Mouse (Mus musculus) megakaryocyte, adult 5-6 weeks (primary cell): Measurements from ENCODE around the gene Tnfrsf25. TPM values are rescaled to one million over a fixed set of nuclear protein-coding genes. Genes with fewer than 3 reads are reported as not detected.

Source experiments
- ATAC-seq: 2 replicates; pipeline ENCODE4 v1.8.0; 2016; ENCODE audit warnings: mild to moderate bottlenecking, inconsistent platforms; ENCODE audit not compliant: poor library complexity, severe bottlenecking
- total RNA-seq, 2 experiments: library from RNA; stranded (forward) in 1 of 2; stranded (reverse) in 1 of 2; fragments of 153-499, 151-499 nt in 1 of 2; fragments of 221-1000, 200-1000 nt in 1 of 2; gene quantifications; 2 replicates each; pipeline versions ENCODE4 v1.2.3 to v1.2.4; 2015 to 2017

The Tnfrsf25 gene
- total RNA-seq (2015) (0.13 and 0.25 TPM in 2 replicates), total RNA-seq (2017) (0.18 and 2.8 TPM in 2 replicates)

DNA sequence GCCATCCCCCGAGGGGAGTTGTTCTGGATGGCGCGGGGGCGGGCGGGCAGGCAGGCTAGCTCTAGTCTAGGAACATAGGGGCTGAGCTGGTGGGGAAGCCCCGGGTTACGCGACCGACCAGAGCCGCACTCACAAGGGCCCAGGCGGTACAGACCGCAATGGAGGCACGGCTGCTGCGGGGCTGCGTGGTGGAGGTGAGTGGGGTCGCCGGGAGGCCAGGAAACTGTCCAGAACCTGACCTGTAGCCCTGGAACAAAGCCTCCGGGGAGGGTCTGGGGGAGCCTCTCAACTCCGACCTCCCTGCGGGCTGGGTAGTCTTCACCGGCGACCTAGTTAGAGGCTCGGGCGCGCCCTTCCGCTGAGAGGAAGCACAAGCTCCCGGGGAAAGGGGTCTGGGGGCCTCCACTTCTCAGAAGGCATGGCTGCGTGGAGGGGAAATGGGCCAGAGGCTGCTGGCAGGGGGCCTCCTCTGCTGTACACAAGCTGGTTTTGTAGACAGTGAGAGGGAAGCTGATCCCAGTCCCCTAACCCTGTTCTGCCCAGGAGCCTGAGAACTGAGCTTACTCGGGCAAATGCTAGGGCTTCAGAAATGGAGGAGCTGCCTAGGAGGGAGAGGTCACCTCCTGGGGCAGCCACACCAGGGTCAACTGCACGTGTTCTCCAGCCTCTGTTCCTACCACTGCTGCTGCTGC is at the start of gene Tnfrsf25:
TSS of gene Tnfrsf25 (plus strand) at position 14 of the 692 bp plus-strand sequence.
- ATAC-seq: peak; percentile 29; the same call in 1 of the 2 replicates

DNA sequence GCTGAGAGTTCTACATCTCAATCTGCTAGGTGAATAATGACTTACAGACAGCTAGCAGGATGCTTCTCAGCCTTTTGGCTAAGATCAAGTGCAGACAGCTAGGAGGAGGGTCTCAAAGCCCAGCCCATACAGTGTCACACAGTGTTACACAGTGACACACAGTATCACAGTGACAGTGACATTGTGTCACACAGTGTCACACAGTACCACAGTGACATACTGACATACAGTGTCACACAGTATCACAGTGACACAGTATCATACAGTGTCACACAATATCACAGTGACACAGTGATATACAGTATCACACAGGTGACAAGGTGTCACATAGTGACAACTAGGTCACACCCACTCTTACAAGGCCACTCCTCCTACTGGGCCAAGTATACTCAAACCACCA is 48.5 kb upstream of the Tnfrsf25 start:
- no peak for ATAC-seq

DNA sequence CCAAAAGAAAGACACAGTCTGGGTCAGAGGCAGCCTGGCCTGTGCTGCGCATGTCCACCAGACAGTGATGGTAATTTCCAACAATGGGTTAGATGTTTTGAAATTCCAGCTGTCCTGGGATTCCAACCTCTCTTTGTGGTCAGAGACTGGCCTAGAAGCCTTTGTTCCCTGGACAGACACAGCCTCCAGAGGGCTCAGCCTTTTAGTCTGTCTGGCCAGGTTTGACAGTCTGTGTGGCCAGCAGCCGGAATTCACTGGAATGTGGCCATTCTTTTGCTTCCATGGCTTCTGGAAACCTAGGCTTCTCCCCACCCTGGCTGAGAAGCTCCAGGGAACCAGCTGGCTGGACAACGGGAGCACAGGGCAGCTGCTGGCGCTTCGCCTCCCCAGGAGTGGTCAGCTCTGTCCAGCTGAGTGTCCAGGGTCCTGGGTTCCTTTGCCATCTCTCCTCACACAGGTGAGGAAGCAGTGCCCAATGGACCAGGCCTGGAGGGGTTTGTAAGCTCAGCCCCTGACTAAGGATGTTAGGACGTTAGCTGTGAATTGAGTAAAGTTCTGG is 47.5 kb upstream of the Tnfrsf25 start:
- ATAC-seq: no peak

DNA sequence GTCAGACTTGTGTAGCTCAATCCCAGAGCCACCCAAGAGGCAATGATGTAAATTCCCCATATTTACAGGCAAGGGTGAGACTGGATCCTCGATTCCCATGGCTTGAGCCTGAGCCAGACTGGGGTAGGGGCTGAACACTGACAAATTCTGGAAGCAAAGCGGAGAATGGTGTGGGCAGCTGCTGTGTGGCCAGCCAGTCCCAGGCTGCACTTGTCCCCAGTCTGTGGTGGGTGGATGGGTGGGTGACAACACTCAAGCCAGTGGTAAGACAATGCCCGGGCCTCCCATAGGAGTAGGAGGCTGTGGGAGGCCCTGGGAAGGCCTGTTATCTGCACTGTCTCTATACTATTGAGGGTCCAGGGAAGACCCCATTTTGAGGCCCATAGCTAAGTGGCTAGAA is 46.5 kb upstream of the Tnfrsf25 start:
- ATAC-seq: no peak

DNA sequence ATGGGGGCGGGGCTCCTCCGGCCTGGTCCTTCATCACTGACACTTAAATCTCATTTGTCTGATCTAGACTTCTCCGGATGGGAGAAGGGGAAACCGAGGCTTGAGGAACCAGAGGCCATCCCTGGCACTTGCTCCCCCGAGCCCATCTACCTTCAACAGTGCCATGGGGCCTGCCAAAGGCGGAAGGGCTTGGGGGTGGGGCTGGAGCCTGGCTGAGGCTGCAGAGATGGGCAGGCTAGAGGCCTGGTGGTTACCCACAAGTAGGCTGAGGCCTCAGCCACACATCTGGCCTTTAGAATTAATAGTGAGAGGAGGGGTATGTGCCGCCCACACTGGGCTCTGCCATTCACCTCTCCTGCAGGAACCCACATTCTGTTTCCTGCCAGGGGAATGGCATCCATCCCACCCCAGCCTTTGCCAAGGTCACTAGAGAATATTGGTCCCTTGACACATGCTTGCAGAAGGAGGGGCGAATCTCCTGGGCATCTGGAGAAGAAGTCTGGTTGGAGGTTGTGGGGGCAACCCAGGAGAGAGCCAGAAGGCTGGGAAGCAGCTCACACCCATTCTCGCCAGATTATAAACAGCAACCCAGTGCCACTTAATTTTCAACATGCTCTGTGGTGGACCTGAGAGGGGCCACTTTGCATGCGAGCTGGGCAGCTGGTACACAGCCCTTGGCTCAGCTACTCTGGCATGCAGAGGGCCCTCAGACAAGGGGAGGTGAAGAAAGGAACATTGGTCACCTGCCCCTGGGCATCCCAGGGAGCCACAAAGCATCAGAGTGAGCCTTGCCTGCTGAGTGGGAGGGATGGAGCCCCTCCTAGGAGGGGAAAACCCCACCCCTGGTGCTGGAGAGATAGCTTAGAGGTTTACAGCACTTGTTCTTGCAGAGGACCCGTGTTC is 45.0 kb upstream of the Tnfrsf25 start:
- ATAC-seq: no peak

DNA sequence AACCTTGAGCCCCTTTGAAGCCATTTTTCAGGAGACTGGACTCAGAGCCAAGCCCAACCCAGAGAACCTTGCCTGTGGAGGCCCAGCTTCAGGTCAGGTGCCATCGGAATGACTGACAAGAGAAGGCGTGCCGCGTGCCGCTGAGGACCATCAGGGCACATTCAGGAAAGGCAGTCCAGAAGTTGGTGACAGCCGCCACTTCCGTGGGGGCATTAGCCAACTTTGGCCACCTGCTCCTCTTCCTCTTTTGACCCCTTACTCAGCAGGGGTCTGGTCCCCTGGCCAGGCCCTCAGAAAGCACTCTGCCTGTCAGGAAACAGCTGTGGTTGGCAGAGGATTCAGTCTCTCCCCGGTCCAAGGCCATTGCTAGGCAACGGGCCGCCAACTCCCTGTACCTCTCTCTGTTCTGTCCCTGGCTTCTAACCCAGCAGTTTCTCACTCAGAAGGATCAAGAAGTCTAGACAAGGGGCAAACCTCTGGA is 43.6 kb upstream of the Tnfrsf25 start, which contains the start of gene Plekhg5:
TSS of gene Plekhg5 (plus strand) at position 378 of the 481 bp plus-strand sequence.
- ATAC-seq: peak; percentile 57

DNA sequence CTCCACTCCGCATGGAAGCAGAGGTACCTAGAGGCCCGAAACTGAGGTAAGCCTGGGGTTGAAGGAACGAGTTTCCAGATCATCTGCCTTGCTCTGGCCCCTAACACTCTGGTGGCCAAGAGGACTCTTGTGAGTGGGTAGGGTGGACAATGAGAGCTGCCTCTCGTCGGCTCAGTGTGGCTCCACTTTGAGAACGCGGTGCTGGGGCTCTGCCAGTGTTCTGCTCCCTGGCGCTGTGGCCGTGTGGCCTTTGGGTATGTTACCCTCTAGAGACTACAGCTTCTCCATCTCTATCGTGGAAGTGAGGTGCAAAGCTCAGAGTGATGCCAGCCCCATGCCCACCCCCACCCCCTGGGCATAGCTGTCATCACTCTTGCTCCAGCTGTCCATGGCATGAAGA is 43.1 kb upstream of the Tnfrsf25 start:
- ATAC-seq: peak; percentile 25

DNA sequence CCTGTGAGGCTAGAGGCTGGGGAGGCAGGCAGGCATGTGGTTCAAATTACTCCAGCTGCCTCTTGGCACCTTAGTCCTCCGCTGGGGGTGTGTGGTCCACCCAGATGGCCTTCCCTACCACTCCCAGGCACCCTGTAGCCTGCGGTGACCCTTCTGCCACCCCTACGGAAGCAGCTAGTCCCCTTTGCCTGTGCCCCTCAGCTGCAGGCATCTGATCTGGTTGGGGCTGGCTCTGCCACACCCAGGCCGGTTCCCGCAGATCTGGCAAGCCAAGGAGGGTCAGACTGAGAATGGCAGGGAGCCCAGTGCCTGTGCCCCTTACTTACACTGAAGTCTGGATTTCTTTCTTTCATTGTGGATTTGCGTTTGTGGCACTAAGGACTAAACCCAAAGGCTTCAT is 42.0 kb upstream of the Tnfrsf25 start:
- no peak for ATAC-seq

DNA sequence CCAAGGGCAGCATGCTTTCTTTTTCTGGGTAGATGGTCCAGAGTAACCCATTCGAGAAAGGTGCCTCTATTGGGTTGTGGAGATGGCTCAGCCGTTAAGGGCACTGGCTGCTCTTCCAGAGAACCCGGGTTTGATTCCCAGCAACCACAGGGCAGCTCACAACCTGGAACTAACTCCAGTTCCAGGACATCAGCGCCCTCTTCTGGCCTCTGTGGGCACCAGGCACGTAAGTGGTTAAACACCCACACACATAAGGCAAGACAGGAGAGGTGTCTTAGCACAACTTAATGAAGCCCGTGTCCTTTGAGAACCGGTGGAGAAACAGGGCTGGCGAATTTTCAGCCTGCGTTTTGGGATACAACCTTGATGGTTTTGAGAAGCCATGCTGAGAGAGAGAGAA is 41.2 kb upstream of the Tnfrsf25 start:
- ATAC-seq: no peak

DNA sequence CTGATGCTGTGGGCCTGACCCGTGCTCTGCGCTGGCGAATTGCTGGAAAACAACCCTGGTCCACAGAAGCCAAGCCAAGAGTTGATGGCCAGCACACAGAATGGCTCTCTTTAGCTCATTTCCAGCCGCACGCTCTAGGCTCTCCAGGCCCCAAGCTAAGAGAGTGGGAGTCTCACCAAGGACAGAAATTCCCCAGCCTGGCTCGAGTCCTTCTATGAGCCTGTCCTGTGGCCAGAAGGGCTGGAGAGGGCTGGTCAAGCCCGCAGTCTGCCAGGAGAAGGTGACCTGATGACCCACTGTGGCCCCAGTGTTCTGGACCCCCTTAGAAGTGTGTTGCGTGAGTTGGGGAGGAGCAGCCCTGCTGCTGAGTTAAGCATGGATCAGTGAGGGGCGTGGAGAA is 38.5 kb upstream of the Tnfrsf25 start:
- ATAC-seq: no peak

DNA sequence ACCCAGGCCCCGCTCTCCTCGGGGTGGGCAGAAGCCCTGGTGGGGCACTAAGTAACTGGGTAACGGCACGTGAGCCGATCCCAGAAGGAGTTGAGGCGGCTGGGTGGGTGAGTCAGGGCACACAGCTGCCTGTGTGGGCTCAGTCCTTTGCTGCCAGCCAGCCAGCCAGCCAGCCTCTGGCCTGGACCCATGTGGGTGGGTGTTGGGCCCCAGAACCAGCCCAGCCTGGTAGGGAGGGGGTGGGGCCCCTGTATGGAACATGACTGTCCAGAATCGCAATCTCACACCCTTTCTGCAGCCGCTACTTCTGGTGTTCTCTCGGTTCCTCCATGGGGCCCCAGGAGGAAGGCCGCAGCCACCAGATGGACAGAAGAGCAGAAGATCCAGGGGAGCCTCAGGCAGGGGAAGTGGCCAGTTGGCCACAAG is 37.6 kb upstream of the Tnfrsf25 start:
- peak; percentile 90 for ATAC-seq

DNA sequence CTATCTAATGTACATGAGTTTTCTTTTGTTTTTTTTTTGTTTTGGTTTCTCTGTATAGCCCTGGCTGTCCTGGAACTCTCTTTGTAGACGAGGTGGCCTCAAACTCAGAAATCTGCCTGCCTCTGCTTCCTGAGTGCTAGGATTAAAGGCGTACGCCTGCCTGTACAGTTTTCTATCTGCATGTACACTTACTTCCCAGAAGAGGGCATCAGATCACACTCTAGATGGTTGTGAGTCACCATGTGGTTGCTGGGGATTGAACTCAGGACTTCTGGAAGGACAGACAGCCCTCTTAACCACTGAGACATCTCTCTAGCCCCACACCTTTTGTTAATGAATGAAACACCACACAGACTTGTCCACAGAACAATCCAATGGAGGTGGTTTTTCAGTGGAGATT is 36.5 kb upstream of the Tnfrsf25 start:
- no peak for ATAC-seq

DNA sequence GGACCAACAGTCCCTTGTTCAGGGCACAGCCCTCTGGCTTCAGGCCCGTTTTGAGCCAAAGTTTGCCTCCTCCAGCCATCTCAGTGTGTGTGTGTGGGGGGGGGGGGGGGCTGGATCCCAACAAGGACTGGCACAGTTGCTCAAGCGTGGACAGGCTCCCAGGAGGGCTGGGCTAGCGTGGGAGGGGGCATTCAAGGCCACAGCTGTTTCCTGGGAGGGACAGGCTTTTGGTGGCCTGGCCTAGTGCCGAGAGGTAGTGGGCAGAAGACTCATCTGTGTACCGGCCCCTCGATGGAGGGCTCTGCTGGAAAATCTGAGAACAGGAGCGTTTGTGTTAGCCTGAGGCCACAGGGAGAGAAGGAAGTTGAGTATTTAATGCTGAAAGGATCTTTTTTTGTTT is 35.8 kb upstream of the Tnfrsf25 start:
- ATAC-seq: no peak

DNA sequence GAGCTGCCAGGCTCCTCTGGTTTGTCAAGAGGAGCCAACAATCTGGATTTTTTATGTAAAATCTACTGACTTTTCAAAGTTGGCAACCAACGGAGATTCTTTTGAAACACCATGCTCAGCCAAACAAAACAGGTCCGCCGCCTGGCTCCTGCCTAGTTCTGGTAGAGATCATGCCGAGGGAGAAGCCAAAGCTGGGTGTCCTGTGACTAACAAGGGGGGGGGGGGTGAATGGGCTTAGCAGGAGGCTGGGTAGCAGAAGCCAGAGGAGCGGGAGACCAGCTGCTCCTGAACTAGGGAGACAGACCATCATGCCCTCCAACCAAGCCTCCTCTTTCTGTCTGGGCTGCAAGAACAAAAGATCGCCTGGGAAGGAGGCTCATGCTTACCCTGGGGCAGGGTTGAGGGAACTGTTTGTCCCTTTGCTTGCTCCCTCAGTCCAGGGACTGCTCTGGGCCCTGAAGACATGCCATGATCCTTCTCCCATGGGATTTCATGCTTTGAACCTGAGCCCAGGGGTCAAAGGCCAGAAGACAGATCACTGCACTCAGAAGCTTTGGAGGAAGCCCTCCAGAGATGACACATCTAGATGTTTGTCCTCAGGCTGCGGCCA is 32.0 kb upstream of the Tnfrsf25 start:
- ATAC-seq: no peak

DNA sequence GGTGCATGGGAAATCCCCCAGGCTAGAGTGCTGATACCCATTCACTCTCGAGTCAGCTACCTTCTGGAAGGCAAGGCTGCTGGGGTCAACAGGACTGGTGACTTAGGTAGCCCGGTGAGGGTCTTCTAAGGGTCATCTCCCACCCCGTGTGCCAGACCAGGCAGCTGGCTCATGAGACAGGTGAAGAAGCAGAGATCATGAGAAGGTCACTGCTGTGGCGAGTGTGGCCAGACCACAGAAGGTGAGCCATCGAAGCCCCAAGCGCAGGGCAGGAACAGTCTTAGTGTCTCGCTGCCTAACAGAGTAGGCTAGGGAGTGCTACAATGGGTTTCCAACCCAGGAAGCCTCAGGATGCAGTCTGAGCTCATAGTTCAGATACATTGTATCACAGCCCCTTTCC is 31.1 kb upstream of the Tnfrsf25 start:
- ATAC-seq: no peak

DNA sequence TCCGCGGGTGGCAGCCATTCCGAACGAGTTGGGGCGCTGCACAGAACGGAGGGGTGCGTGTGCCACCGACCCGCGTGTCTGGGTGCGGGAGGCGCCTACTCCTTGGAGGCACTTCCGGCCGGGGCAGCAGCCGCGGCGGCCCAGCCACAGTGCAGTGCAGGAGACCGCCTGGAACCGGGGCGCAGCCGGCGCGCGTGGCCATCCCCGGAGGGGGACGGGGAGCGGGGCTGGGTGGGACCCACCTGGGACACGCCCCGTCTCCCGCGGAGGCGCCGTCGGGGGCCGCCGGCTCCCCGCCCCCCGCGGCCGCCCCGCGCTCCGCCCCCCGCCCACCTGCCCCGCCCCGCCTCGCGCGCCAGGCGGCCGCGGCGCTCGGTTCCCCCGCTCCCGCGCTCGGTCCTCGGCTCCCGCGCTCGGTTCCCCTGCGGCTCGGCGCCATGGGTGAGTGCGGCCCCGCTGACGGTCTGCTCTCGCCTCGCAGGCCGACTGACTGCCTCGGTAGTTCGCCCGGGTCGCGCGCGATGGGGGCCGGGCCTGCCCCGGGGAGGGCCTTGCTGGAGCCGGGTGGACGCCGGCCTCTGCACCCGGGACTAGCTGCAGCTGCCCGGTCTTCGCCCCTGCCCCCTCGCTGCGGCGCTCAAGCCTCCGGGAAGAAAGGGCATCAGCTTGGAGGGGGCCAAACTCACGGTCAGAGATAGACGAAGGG is 29.1 kb upstream of the Tnfrsf25 start:
- ATAC-seq: peak; percentile 49

DNA sequence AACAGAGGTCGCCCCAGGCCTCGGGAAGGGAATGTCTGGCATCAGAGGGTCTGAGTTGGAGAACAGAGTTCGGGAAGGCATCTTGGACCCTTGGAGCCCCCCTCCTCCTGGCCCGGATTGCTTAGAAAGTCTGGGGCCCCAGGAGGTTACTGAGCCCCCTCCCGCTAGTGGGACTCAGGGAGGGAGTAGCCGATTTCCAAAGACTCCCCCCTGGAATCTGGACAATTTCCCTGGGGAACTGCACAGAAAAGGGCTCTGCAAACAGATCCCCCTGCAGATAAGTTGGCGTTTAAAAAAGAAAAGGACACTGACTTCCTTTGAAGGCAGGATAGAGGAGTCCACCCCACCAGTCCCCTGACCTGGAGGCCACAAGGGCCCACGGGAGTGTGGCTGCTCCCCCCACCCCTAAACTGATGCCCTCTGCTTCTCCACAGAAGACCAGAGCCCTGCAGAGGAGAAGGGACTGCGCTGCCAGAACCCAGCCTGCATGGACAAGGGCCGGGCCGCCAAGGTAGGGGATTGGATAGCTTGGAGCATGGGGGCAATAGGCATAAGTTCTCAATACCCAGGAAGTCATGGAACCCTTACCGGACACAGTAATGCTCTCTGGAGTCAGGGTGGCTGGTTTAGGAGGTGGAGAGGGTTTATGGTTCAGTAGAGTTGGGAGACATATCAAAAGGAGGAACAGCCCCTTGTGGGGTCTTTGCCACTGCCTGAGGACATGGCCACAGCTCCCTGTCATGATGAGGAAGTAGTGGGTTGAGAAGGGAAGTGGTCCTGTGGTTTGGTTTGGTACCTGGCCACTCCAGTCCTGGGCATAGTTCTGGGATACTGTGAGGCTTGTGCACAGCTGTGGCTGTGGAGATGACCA is 28.3 kb upstream of the Tnfrsf25 start:
- ATAC-seq: peak; percentile 79

DNA sequence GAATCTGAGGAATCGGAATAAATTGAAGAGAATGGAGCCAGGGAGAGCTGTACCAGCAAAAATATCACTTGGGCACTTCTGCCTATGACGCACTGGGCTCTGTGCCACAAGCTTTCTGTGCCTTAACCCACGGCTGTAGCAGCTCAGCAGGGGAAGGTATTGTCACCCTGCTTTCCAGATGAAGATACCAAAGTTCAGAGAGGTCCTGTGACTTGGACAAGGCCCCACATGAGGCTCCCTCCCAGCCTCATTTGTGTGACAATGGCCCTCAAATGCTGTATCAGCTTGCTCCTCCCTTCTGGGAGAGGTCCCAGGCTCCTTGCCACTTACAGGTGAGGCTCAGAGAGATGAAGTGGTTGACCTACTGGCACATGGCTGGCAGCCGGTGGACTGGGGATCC is 27.6 kb upstream of the Tnfrsf25 start:
- no peak for ATAC-seq

DNA sequence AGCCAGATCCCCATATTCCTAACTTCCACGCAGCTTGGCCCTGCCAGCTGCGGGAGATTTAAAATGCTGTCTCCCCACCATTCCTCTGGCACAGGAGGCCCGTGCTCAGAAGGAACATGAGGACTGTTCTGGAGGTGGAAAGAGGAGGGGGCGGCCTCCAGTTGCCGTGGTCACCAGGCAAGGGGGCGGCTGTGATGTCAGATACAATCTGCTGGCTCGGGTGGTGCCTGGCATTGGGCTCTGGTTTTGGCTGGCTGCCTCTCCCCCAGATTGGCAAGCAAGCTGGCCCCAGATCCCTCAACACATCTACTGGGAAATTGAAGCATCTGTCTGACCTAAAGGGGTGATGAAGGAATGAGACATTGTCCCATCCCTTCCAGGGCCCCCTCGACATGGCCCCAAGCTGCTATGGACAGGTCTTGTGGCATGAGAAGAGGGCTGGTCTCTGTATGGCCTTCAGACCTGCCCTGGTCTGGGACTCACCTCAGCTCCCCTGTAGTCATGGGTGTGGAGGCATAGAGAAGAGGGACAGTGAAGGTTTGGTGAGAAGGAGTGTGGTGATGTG is 27.1 kb upstream of the Tnfrsf25 start:
- no peak for ATAC-seq
